Mouse (Mus musculus): ENCODE measurements at regions not wholly inside any gene's neighbourhood (a gene's known extent, or its start where the extent isn't known, plus 50 kb on each side); places are given as distances from the start of the nearest gene placed in this dataset.

DNA sequence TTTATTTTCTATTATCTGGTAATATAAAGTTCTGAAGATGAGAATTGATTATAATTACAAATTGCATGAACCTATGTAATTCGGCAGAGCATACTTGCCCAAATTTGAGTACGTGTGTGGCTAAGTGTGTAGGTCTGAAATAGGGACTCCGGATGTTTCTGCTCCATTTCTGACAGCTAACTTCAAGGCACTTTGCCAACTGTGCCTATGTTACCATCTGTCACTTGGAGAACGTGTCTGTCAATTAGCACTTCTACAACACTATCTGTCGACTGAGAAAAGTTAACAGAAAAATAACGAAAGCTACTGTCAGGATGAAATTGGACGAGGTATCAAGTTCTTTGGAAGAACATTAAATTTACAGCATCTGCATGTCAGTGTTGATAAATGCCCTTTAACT lies 702.0 kb upstream of the Lrfn5 start:
- peak; percentile 52 for DNase-seq (ENCODE audit: low read depth, low spot score)
